Mouse (Mus musculus) hindbrain, embryonic 13.5 days (tissue): ENCODE measurements around the gene Comtd1. TPM values are rescaled to one million over a fixed set of nuclear protein-coding genes. Genes with fewer than 3 reads are reported as not detected.

Experiments
- ATAC-seq: fragments of 200-750 bp; cut with Nextera tagmentation; 2 replicates; pipeline ENCODE4 v1.8.0; 2017; ENCODE audit warnings: moderate TSS enrichment; ENCODE audit not compliant: low FRiP score
- H3K27ac ChIP-seq: fragments of 300-500 bp; sonication (generic); 2 replicates; pipeline ENCODE4 v1.5.1; 2015; ENCODE audit warnings: inconsistent platforms, mild to moderate bottlenecking, moderate library complexity
- H3K27me3 ChIP-seq: fragments of 300-500 bp; sonication (generic); 2 replicates; pipeline ENCODE4 v1.6.1; 2015; ENCODE audit warnings: mild to moderate bottlenecking, inconsistent platforms
- H3K36me3 ChIP-seq: fragments of 300-500 bp; sonication (generic); 2 replicates; pipeline ENCODE4 v1.6.1; 2015; ENCODE audit warnings: mild to moderate bottlenecking, inconsistent platforms
- H3K4me1 ChIP-seq: fragments of 300-500 bp; sonication (generic); replicated peaks from 2 replicates; pipeline ENCODE4 v1.6.1; 2015; ENCODE audit warnings: inconsistent platforms
- H3K4me2 ChIP-seq: fragments of 300-500 bp; sonication (generic); 2 replicates; pipeline ENCODE4 v1.6.1; 2015; ENCODE audit warnings: inconsistent platforms, mild to moderate bottlenecking, moderate library complexity
- H3K4me3 ChIP-seq: fragments of 300-500 bp; sonication (generic); 2 replicates; pipeline ENCODE4 v1.5.1; 2015; ENCODE audit warnings: mild to moderate bottlenecking, inconsistent platforms
- H3K9ac ChIP-seq: fragments of 300-500 bp; sonication (generic); 2 replicates; pipeline ENCODE4 v1.6.1; 2015; ENCODE audit warnings: mild to moderate bottlenecking, inconsistent platforms
- H3K9me3 ChIP-seq: fragments of 300-500 bp; sonication (generic); 2 replicates; pipeline ENCODE4 v1.6.1; 2016; ENCODE audit warnings: inconsistent platforms
- WGBS: fragments of 180-500 bp; shearing (Covaris S2); methylation state at CpG from one replicate; pipeline ENCODE4 v1.1.7; 2015; 5-methylcytosine and 5-hydroxymethylcytosine counted together
- polyA plus RNA-seq: library from polyadenylated mRNA; unstranded; fragments of >200 nt; fragmentation: Nextera tagmentation; extraction: Ambion mirVana; gene quantifications from 2 replicates; pipeline ENCODE4 v1.2.1, GENCODE M21; 2015

The Comtd1 gene
- polyA plus RNA-seq, 1 experiment from 2014 or later: 34.2 TPM

GRCm38 (mm10) chr14:21811744-21812393, 36.9 kb downstream of the Comtd1 start:
- no peaks in the 10 kb centered on the region for H3K36me3 ChIP-seq
- 88% methylated on average over 10 of the region's 10 CpGs for WGBS
- no peaks in the 10 kb centered on the region for H3K9me3 ChIP-seq
- H3K27me3 ChIP-seq: no peaks in the 10 kb centered on the region
- no peak overlapping the region for H3K9ac ChIP-seq
- no peak overlapping the region for H3K4me2 ChIP-seq
- H3K4me1 ChIP-seq: no peaks in the 10 kb centered on the region
- no peak for ATAC-seq
- H3K4me3 ChIP-seq: no peak overlapping the region
- H3K27ac ChIP-seq: no peak overlapping the region

- Histone ChIP-seq H3K27me3 (no peaks in the 10 kb centered on the region), H3K36me3 (no peaks in the 10 kb centered on the region), H3K27ac (no peak overlapping the region), H3K4me2 (no peak overlapping the region), H3K9ac (no peak overlapping the region), H3K4me1 (no peaks in the 10 kb centered on the region), H3K4me3 (no peak overlapping the region), H3K9me3 (no peaks in the 10 kb centered on the region)
- no peak for ATAC-seq
- 92% methylated on average over 4 of the region's 4 CpGs for WGBS
Observed at GRCm38 (mm10) chr14:21811301-21811700, 37.5 kb downstream of the Comtd1 start.

GRCm38 (mm10) chr14:21809418-21809817, 39.4 kb downstream of the Comtd1 start:
- Histone ChIP-seq H3K36me3 (no peaks in the 10 kb centered on the region), H3K9me3 (no peaks in the 10 kb centered on the region), H3K4me1 (no peaks in the 10 kb centered on the region), H3K27me3 (no peaks in the 10 kb centered on the region), H3K27ac (no peak overlapping the region), H3K9ac (no peak overlapping the region), H3K4me2 (no peak overlapping the region), H3K4me3 (no peak overlapping the region)
- no peak for ATAC-seq
- WGBS: 90% methylated on average over 2 of the region's 2 CpGs

- H3K36me3 ChIP-seq: no peaks in the 10 kb centered on the region
- H3K27me3 ChIP-seq: no peaks in the 10 kb centered on the region
- H3K9ac ChIP-seq: no peak overlapping the region
- WGBS: 90% methylated on average over 8 of the region's 8 CpGs
- no peak for ATAC-seq
- no peak overlapping the region for H3K4me2 ChIP-seq
- H3K9me3 ChIP-seq: no peaks in the 10 kb centered on the region
- no peak overlapping the region for H3K27ac ChIP-seq
- H3K4me3 ChIP-seq: no peak overlapping the region
- no peaks in the 10 kb centered on the region for H3K4me1 ChIP-seq
Observed at GRCm38 (mm10) chr14:21808208-21808922, 40.4 kb downstream of the Comtd1 start.

- no peak overlapping the region for H3K4me3 ChIP-seq
- no peak overlapping the region for H3K4me2 ChIP-seq
- no peak for ATAC-seq
- no peak overlapping the region for H3K9ac ChIP-seq
- no peaks in the 10 kb centered on the region for H3K36me3 ChIP-seq
- H3K27me3 ChIP-seq: no peaks in the 10 kb centered on the region
- no peaks in the 10 kb centered on the region for H3K9me3 ChIP-seq
- H3K4me1 ChIP-seq: no peaks in the 10 kb centered on the region
- 87% methylated on average over 3 of the region's 3 CpGs for WGBS
- H3K27ac ChIP-seq: no peak overlapping the region
Observed at GRCm38 (mm10) chr14:21806631-21807160, 42.1 kb downstream of the Comtd1 start.

- no peaks in the 10 kb centered on the region for H3K36me3 ChIP-seq
- H3K4me3 ChIP-seq: no peak overlapping the region
- no peaks in the 10 kb centered on the region for H3K9me3 ChIP-seq
- ATAC-seq: no peak
- no peak overlapping the region for H3K9ac ChIP-seq
- H3K27ac ChIP-seq: no peak overlapping the region
- H3K27me3 ChIP-seq: no peaks in the 10 kb centered on the region
- no peaks in the 10 kb centered on the region for H3K4me1 ChIP-seq
- WGBS: 92% methylated on average over 2 of the region's 2 CpGs
- no peak overlapping the region for H3K4me2 ChIP-seq
Observed at GRCm38 (mm10) chr14:21806203-21806602, 42.6 kb downstream of the Comtd1 start.

- H3K27ac ChIP-seq: no peak overlapping the region
- no peaks in the 10 kb centered on the region for H3K4me1 ChIP-seq
- 94% methylated on average over 6 of the region's 6 CpGs for WGBS
- H3K4me3 ChIP-seq: no peak overlapping the region
- no peak overlapping the region for H3K4me2 ChIP-seq
- H3K36me3 ChIP-seq: peaks cover 8% of the 10 kb centered on the region; the same call in 1 of the 2 replicates
- no peak for ATAC-seq
- H3K27me3 ChIP-seq: no peaks in the 10 kb centered on the region
- no peaks in the 10 kb centered on the region for H3K9me3 ChIP-seq
- no peak overlapping the region for H3K9ac ChIP-seq
Observed at GRCm38 (mm10) chr14:21802543-21803206, 46.1 kb downstream of the Comtd1 start.

- Histone ChIP-seq H3K27ac (no peak overlapping the region), H3K9me3 (no peaks in the 10 kb centered on the region), H3K4me2 (no peak overlapping the region), H3K36me3 (peaks cover 8% of the 10 kb centered on the region; the same call in 1 of the 2 replicates), H3K4me3 (no peak overlapping the region), H3K4me1 (no peaks in the 10 kb centered on the region), H3K9ac (no peak overlapping the region), H3K27me3 (no peaks in the 10 kb centered on the region)
- WGBS: 80% methylated on average over 7 of the region's 7 CpGs
- no peak for ATAC-seq
Observed at GRCm38 (mm10) chr14:21801624-21802023, 47.2 kb downstream of the Comtd1 start.

- no peaks in the 10 kb centered on the region for H3K9me3 ChIP-seq
- no peak overlapping the region for H3K4me3 ChIP-seq
- no peaks in the 10 kb centered on the region for H3K27me3 ChIP-seq
- no peak overlapping the region for H3K9ac ChIP-seq
- WGBS: 98% methylated on average over 4 of the region's 4 CpGs
- H3K36me3 ChIP-seq: peaks cover 8% of the 10 kb centered on the region; the same call in 1 of the 2 replicates
- H3K4me1 ChIP-seq: no peaks in the 10 kb centered on the region
- H3K27ac ChIP-seq: no peak overlapping the region
- no peak overlapping the region for H3K4me2 ChIP-seq
- no peak for ATAC-seq
Observed at GRCm38 (mm10) chr14:21800641-21801040, 48.1 kb downstream of the Comtd1 start.

Other genes with a start within 250 kb of the Comtd1 start
- gene Dupd1, start 134.4 kb downstream of the Comtd1 start, polyA plus RNA-seq: 0.14 TPM in 1 of 2 replicates, not detected in the other
- gene Samd8, start 98.4 kb downstream of the Comtd1 start, polyA plus RNA-seq: 18.2 and 18.6 TPM in 2 replicates
- gene Dusp13, start 97.8 kb downstream of the Comtd1 start, polyA plus RNA-seq: not detected in 2 replicates
- 250 and 265 TPM in 2 replicates for gene Vdac2, start 23.7 kb downstream of the Comtd1 start, polyA plus RNA-seq
- gene Zfp503, start 140.6 kb upstream of the Comtd1 start, polyA plus RNA-seq: 16.1 and 16.8 TPM in 2 replicates
- 0.16 TPM in 1 of 2 replicates, not detected in the other for gene Lrmda, start 170.7 kb upstream of the Comtd1 start, polyA plus RNA-seq